Mouse (Mus musculus): ENCODE data around the gene Gm14597. TPM values are rescaled to one million over a fixed set of nuclear protein-coding genes. Genes with fewer than 3 reads are reported as not detected.

Gene Gm14597
- polyA plus RNA-seq, 1 experiment from 2014 or later = not detected

DNA sequence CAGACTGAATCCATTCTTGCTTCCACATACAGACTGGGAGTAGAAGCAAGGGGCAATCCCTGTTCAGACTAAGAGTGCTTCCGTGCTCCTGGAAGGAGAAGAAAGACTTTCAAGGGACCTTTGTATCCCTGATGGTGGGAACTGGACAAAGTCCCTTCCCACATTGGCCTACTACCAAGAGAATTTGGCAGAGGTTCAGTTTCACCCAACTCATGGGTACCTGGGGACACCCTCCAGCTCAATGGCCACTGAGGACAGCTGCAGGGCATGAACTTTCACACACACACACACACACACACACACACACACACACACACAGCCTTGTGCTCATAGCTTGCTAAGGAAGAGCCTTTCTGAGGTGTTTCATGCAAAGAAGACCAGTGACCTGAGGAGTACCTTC lies 29.5 kb downstream of the Gm14597 start:
- no peak for TF ChIP-seq CTCF (IDR thresholded peaks at IDR 0.05; ENCODE audit: low read depth)
- Histone ChIP-seq H3K27me3 (ENCODE audit: insufficient read depth, low read length) (no peaks in the 10 kb centered on the region), H3K4me3 (ENCODE audit: low read depth, low read length) (no peak overlapping the region), H3K36me3 (ENCODE audit: insufficient read depth) (no peaks in the 10 kb centered on the region), H3K4me1 (ENCODE audit: insufficient read depth) (no peaks in the 10 kb centered on the region), H3K9me3 (ENCODE audit: low read depth, low read length) (no peaks in the 10 kb centered on the region), H3K9ac (no peak overlapping the region), H3K4me2 (no peak overlapping the region), H3K27ac (ENCODE audit: low read depth) (no peak overlapping the region)
- ATAC-seq (ENCODE audit: insufficient read depth) = no peak
- DNase-seq = no peak
- 77% methylated on average over 1 of the region's 1 CpGs for WGBS

Other genes with a start within 250 kb of the Gm14597 start
- gene Mospd1, start 238.5 kb downstream of the Gm14597 start, polyA plus RNA-seq (2014; fragmentation: Nextera tagmentation; extraction: Ambion mirVana) = 40.4 and 46.9 TPM in 2 replicates
- not detected in 2 replicates for gene Etd, start 174.1 kb downstream of the Gm14597 start, polyA plus RNA-seq (2014; fragmentation: Nextera tagmentation; extraction: Ambion mirVana)
- gene Rtl8c, start 947 bp downstream of the Gm14597 start, polyA plus RNA-seq (2014; fragmentation: Nextera tagmentation; extraction: Ambion mirVana) = 29.7 and 30.8 TPM in 2 replicates
- 79.7 and 79.9 TPM in 2 replicates for gene Rtl8a, start 34.7 kb upstream of the Gm14597 start, polyA plus RNA-seq (2014; fragmentation: Nextera tagmentation; extraction: Ambion mirVana)
- 65.6 and 72.5 TPM in 2 replicates for gene Rtl8b, start 61.4 kb upstream of the Gm14597 start, polyA plus RNA-seq (2014; fragmentation: Nextera tagmentation; extraction: Ambion mirVana)
- 0.25 TPM in 1 of 2 replicates, not detected in the other for gene 4930502E18Rik, start 115.8 kb upstream of the Gm14597 start, polyA plus RNA-seq (2014; fragmentation: Nextera tagmentation; extraction: Ambion mirVana)
- not detected in 2 replicates for gene 1700013H16Rik, start 148.9 kb upstream of the Gm14597 start, polyA plus RNA-seq (2014; fragmentation: Nextera tagmentation; extraction: Ambion mirVana)
- gene Zfp36l3, start 167.4 kb upstream of the Gm14597 start, polyA plus RNA-seq (2014; fragmentation: Nextera tagmentation; extraction: Ambion mirVana) = not detected in 2 replicates
- 0.87 and 1.3 TPM in 2 replicates for gene Xlr, start 188.7 kb upstream of the Gm14597 start, polyA plus RNA-seq (2014; fragmentation: Nextera tagmentation; extraction: Ambion mirVana)